Mouse (Mus musculus) embryonic facial prominence, embryonic 15.5 days (tissue): ENCODE data around the gene Xk. TPM values are rescaled to one million over a fixed set of nuclear protein-coding genes. Genes with fewer than 3 reads are reported as not detected.
"Not testable (repeated sequence)": the region's sequence is repeated elsewhere in the genome, so short reads cannot be mapped to it uniquely, and the experiment has no call there.

ENCODE experiments used
- ATAC-seq: fragments of 200-750 bp; cut with Nextera tagmentation; 2 replicates; pipeline ENCODE4 v1.8.0; 2017; ENCODE audit warnings: low read depth, moderate TSS enrichment; ENCODE audit not compliant: insufficient number of reproducible peaks, low FRiP score, low TSS enrichment
- H3K27ac ChIP-seq: fragments of 300-500 bp; sonication (generic); replicated peaks from 2 replicates; pipeline ENCODE4 v1.5.1; 2015; ENCODE audit warnings: mild to moderate bottlenecking, inconsistent platforms
- H3K27me3 ChIP-seq: fragments of 300-500 bp; sonication (generic); 2 replicates; pipeline ENCODE4 v1.6.1; 2015; ENCODE audit warnings: inconsistent platforms
- H3K36me3 ChIP-seq: fragments of 300-500 bp; sonication (generic); 2 replicates; pipeline ENCODE4 v1.6.1; 2015; ENCODE audit warnings: mild to moderate bottlenecking, inconsistent platforms
- H3K4me1 ChIP-seq: fragments of 300-500 bp; sonication (generic); 2 replicates; pipeline ENCODE4 v1.6.1; 2015; ENCODE audit warnings: inconsistent platforms
- H3K4me2 ChIP-seq: fragments of 300-500 bp; sonication (generic); replicated peaks from 2 replicates; pipeline ENCODE4 v1.6.1; 2015; ENCODE audit warnings: mild to moderate bottlenecking, inconsistent platforms
- H3K4me3 ChIP-seq: fragments of 300-500 bp; sonication (generic); replicated peaks from 2 replicates; pipeline ENCODE4 v1.5.1; 2015; ENCODE audit warnings: mild to moderate bottlenecking, inconsistent platforms
- H3K9ac ChIP-seq: fragments of 300-500 bp; sonication (generic); 2 replicates; pipeline ENCODE4 v1.6.1; 2015; ENCODE audit warnings: inconsistent platforms
- H3K9me3 ChIP-seq: fragments of 300-500 bp; sonication (generic); replicated peaks from 2 replicates; pipeline ENCODE4 v1.6.1; 2016; ENCODE audit warnings: inconsistent platforms
- WGBS: fragments of 180-500 bp; shearing (Covaris S2); methylation state at CpG from one replicate; pipeline ENCODE4 v1.1.7; 2015; 5-methylcytosine and 5-hydroxymethylcytosine counted together
- polyA plus RNA-seq: library from polyadenylated mRNA; unstranded; fragments of >200 nt; fragmentation: Nextera tagmentation; extraction: Ambion mirVana; gene quantifications from 2 replicates; pipeline ENCODE4 v1.2.1, GENCODE M21; 2015

The Xk gene
- polyA plus RNA-seq, 1 experiment from 2014 or later = 2.0 TPM

GRCm38 (mm10) chrX:9332366-9332962 is 59.9 kb downstream of the Xk start:
- not testable (repeated sequence) for H3K4me1 ChIP-seq, ATAC-seq, H3K27ac ChIP-seq, H3K4me2 ChIP-seq, H3K27me3 ChIP-seq, H3K4me3 ChIP-seq, H3K9ac ChIP-seq, H3K36me3 ChIP-seq, H3K9me3 ChIP-seq
- 77% methylated on average over 12 of the region's 12 CpGs for WGBS

- WGBS = 72% methylated on average over 2 of the region's 2 CpGs
- not testable (repeated sequence) for H3K27me3 ChIP-seq, H3K4me1 ChIP-seq, H3K27ac ChIP-seq, H3K9me3 ChIP-seq, H3K4me2 ChIP-seq, ATAC-seq, H3K4me3 ChIP-seq, H3K9ac ChIP-seq, H3K36me3 ChIP-seq
Measured at GRCm38 (mm10) chrX:9333035-9333434, 60.5 kb downstream of the Xk start.

GRCm38 (mm10) chrX:9334996-9335395 is 62.4 kb downstream of the Xk start:
- not testable (repeated sequence) for H3K9me3 ChIP-seq, ATAC-seq, H3K4me1 ChIP-seq, H3K36me3 ChIP-seq, H3K27me3 ChIP-seq, H3K4me3 ChIP-seq, H3K27ac ChIP-seq, H3K9ac ChIP-seq, H3K4me2 ChIP-seq
- 54% methylated on average over 1 of the region's 1 CpGs for WGBS

GRCm38 (mm10) chrX:9350327-9350726 is 77.8 kb downstream of the Xk start, which contains the start of gene H2al1k:
Gene H2al1k (plus strand): TSS chrX:9350627.
- WGBS = no CpG with 5 or more reads among the region's 2 CpGs

More at GRCm38 (mm10) chrX:9350327-9350726, 77.8 kb downstream of the Xk start, which contains the start of gene H2al1k:
- H3K9ac ChIP-seq, H3K36me3 ChIP-seq, H3K4me2 ChIP-seq, ATAC-seq, H3K4me3 ChIP-seq, H3K27ac ChIP-seq, H3K9me3 ChIP-seq, H3K4me1 ChIP-seq, H3K27me3 ChIP-seq: not testable (repeated sequence)

Other genes with a start within 250 kb of the Xk start
- not detected in 2 replicates for gene Fthl17e, start 239.3 kb upstream of the Xk start, polyA plus RNA-seq
- gene Fthl17f, start 209.7 kb upstream of the Xk start, polyA plus RNA-seq = not detected in 2 replicates
- not detected in 2 replicates for gene 4930402K13Rik, start 168.2 kb upstream of the Xk start, polyA plus RNA-seq
- gene Lancl3, start 72.9 kb upstream of the Xk start, polyA plus RNA-seq = 0.88 and 0.96 TPM in 2 replicates
- gene Gm14862, start 15.9 kb upstream of the Xk start, polyA plus RNA-seq = not detected in 2 replicates
- not detected in 2 replicates for gene H2al1m, start 11.0 kb downstream of the Xk start, polyA plus RNA-seq
- gene H2al1k, start 77.9 kb downstream of the Xk start, polyA plus RNA-seq = not detected in 2 replicates
- 2.8 and 3.2 TPM in 2 replicates for gene Cybb, start 215.0 kb downstream of the Xk start, polyA plus RNA-seq